Mouse (Mus musculus) megakaryocyte, embryonic 14.5 days (primary cell): ENCODE measurements at regions not wholly inside any gene's neighbourhood (a gene's known extent, or its start where the extent isn't known, plus 50 kb on each side); places are given as distances from the start of the nearest gene placed in this dataset.

ENCODE experiments used
- H3K27me3 ChIP-seq: replicated peaks from 2 replicates; pipeline ENCODE3; 2012; ENCODE audit warnings: inconsistent platforms
- H3K36me3 ChIP-seq: replicated peaks from 2 replicates; pipeline ENCODE3; 2012; ENCODE audit warnings: low read length, inconsistent platforms, mixed read lengths
- H3K4me1 ChIP-seq: 2 replicates; pipeline ENCODE4 v1.6.1; 2012; ENCODE audit warnings: inconsistent platforms
- H3K4me3 ChIP-seq: replicated peaks from 2 replicates; pipeline ENCODE3; 2012; ENCODE audit warnings: moderate library complexity, mild to moderate bottlenecking, inconsistent platforms
- H3K9me3 ChIP-seq: 2 replicates; pipeline ENCODE4 v1.6.1; 2012; ENCODE audit warnings: inconsistent platforms
- FLI1 ChIP-seq: IDR thresholded peaks from 2 replicates; pipeline ENCODE4 v1.6.1; 2012; ENCODE audit warnings: low read length, inconsistent platforms, mixed read lengths
- GATA1 ChIP-seq: IDR thresholded peaks from 3 replicates; pipeline ENCODE4 v1.6.1; 2012; ENCODE audit warnings: mixed read lengths, low read length, inconsistent platforms, borderline replicate concordance

- Histone ChIP-seq H3K36me3 (no peaks in the 10 kb centered on the region), H3K27me3 (no peaks in the 10 kb centered on the region), H3K4me1 (no peaks in the 10 kb centered on the region), H3K9me3 (peaks cover 14% of the 10 kb centered on the region), H3K4me3 (no peak overlapping the region)
- TF ChIP-seq GATA1 (no peak), FLI1 (no peak)
These were observed 277.6 kb downstream of the Pdcd6ip start for GRCm38 (mm10) chr9:113430411-113430810.

GRCm38 (mm10) chr9:113427281-113427680 lies 280.8 kb downstream of the Pdcd6ip start:
- Histone ChIP-seq H3K27me3 (no peaks in the 10 kb centered on the region), H3K4me3 (no peak overlapping the region), H3K4me1 (no peaks in the 10 kb centered on the region), H3K36me3 (no peaks in the 10 kb centered on the region), H3K9me3 (peaks cover 24% of the 10 kb centered on the region)
- TF ChIP-seq FLI1, result no peak
- TF ChIP-seq GATA1, result no peak

GRCm38 (mm10) chr9:113426324-113426723 lies 281.7 kb downstream of the Pdcd6ip start:
- Histone ChIP-seq H3K27me3 (no peaks in the 10 kb centered on the region), H3K4me3 (no peak overlapping the region), H3K4me1 (no peaks in the 10 kb centered on the region), H3K9me3 (peaks cover 28% of the 10 kb centered on the region), H3K36me3 (no peaks in the 10 kb centered on the region)
- TF ChIP-seq GATA1 (no peak), FLI1 (no peak)

GRCm38 (mm10) chr9:113421645-113422044 lies 286.4 kb downstream of the Pdcd6ip start:
- no peaks in the 10 kb centered on the region for H3K4me1 ChIP-seq
- no peak overlapping the region for H3K4me3 ChIP-seq
- no peaks in the 10 kb centered on the region for H3K36me3 ChIP-seq
- no peak for TF ChIP-seq FLI1
- TF ChIP-seq GATA1, result no peak
- H3K9me3 ChIP-seq, result peaks cover 23% of the 10 kb centered on the region
- no peaks in the 10 kb centered on the region for H3K27me3 ChIP-seq

- TF ChIP-seq GATA1 (no peak), FLI1 (no peak)
- Histone ChIP-seq H3K9me3 (peaks cover 23% of the 10 kb centered on the region), H3K27me3 (no peaks in the 10 kb centered on the region), H3K4me1 (no peaks in the 10 kb centered on the region), H3K4me3 (no peak overlapping the region), H3K36me3 (no peaks in the 10 kb centered on the region)
These were observed 286.9 kb downstream of the Pdcd6ip start for GRCm38 (mm10) chr9:113421121-113421520.

GRCm38 (mm10) chr9:113419801-113420200 lies 288.3 kb downstream of the Pdcd6ip start:
- Histone ChIP-seq H3K9me3 (peaks cover 27% of the 10 kb centered on the region), H3K27me3 (no peaks in the 10 kb centered on the region)

GRCm38 (mm10) chr9:113417106-113417505 lies 291.0 kb downstream of the Pdcd6ip start:
- Histone ChIP-seq H3K4me1 (no peaks in the 10 kb centered on the region), H3K27me3 (no peaks in the 10 kb centered on the region), H3K36me3 (no peaks in the 10 kb centered on the region), H3K9me3 (peaks cover 16% of the 10 kb centered on the region), H3K4me3 (no peak overlapping the region)
- TF ChIP-seq GATA1 (no peak), FLI1 (no peak)

More at GRCm38 (mm10) chr9:113419801-113420200, 288.3 kb downstream of the Pdcd6ip start:
- no peaks in the 10 kb centered on the region for H3K4me1 ChIP-seq
- H3K4me3 ChIP-seq, result no peak overlapping the region
- TF ChIP-seq FLI1 (no peak), GATA1 (no peak)
- no peaks in the 10 kb centered on the region for H3K36me3 ChIP-seq

GRCm38 (mm10) chr9:113415511-113415931 lies 292.5 kb downstream of the Pdcd6ip start:
- peaks cover 13% of the 10 kb centered on the region for H3K9me3 ChIP-seq
- H3K27me3 ChIP-seq, result no peaks in the 10 kb centered on the region
- H3K4me3 ChIP-seq, result no peak overlapping the region
- no peak for TF ChIP-seq GATA1
- no peak for TF ChIP-seq FLI1
- no peaks in the 10 kb centered on the region for H3K4me1 ChIP-seq
- no peaks in the 10 kb centered on the region for H3K36me3 ChIP-seq

- TF ChIP-seq GATA1 (no peak), FLI1 (no peak)
- Histone ChIP-seq H3K36me3 (no peaks in the 10 kb centered on the region), H3K4me3 (no peak overlapping the region), H3K9me3 (peaks cover 13% of the 10 kb centered on the region), H3K27me3 (no peaks in the 10 kb centered on the region), H3K4me1 (no peaks in the 10 kb centered on the region)
These were observed 293.4 kb downstream of the Pdcd6ip start for GRCm38 (mm10) chr9:113414690-113415089.

- Histone ChIP-seq H3K4me1 (no peaks in the 10 kb centered on the region), H3K4me3 (no peak overlapping the region), H3K9me3 (peaks cover 14% of the 10 kb centered on the region), H3K27me3 (no peaks in the 10 kb centered on the region), H3K36me3 (no peaks in the 10 kb centered on the region)
- TF ChIP-seq GATA1 (no peak), FLI1 (no peak)
These were observed 294.2 kb downstream of the Pdcd6ip start for GRCm38 (mm10) chr9:113413851-113414250.

- H3K27me3 ChIP-seq, result no peaks in the 10 kb centered on the region
- no peaks in the 10 kb centered on the region for H3K4me1 ChIP-seq
- TF ChIP-seq GATA1 (no peak), FLI1 (no peak)
- H3K4me3 ChIP-seq, result no peak overlapping the region
- no peaks in the 10 kb centered on the region for H3K36me3 ChIP-seq
- peaks cover 11% of the 10 kb centered on the region; the same call in 1 of the 2 replicates for H3K9me3 ChIP-seq
These were observed 296.4 kb downstream of the Pdcd6ip start for GRCm38 (mm10) chr9:113411638-113412037.
